Mouse (Mus musculus) limb, embryonic 14.5 days (tissue): ENCODE data around the gene Rbms1. TPM values are rescaled to one million over a fixed set of nuclear protein-coding genes. Genes with fewer than 3 reads are reported as not detected.

Experiments
- ATAC-seq: fragments of 200-750 bp; cut with Nextera tagmentation; 2 replicates; pipeline ENCODE4 v1.8.0; 2017; ENCODE audit warnings: low read depth, moderate number of reproducible peaks, moderate TSS enrichment; ENCODE audit not compliant: low FRiP score
- DNase-seq: peaks from one replicate; pipeline ENCODE4 v3.0.0-alpha.2; 2015; ENCODE audit warnings: low spot score
- H3K27ac ChIP-seq: fragments of 300-500 bp; sonication (generic); replicated peaks from 2 replicates; pipeline ENCODE4 v1.5.1; 2014; ENCODE audit warnings: low read depth, mild to moderate bottlenecking, low read length, moderate library complexity, mixed read lengths
- H3K27me3 ChIP-seq: fragments of 300-500 bp; sonication (generic); 2 replicates; pipeline ENCODE4 v1.6.1; 2014; ENCODE audit warnings: low read length, mixed read lengths; ENCODE audit not compliant: control insufficient read depth, insufficient read depth
- H3K36me3 ChIP-seq: fragments of 300-500 bp; sonication (generic); 2 replicates; pipeline ENCODE4 v1.6.1; 2014; ENCODE audit warnings: mild to moderate bottlenecking, low read length, moderate library complexity, mixed read lengths; ENCODE audit not compliant: control insufficient read depth, insufficient read depth
- H3K4me1 ChIP-seq: fragments of 300-500 bp; sonication (generic); 2 replicates; pipeline ENCODE4 v1.6.1; 2014; ENCODE audit warnings: antibody characterized with exemption, low read length, mixed read lengths; ENCODE audit not compliant: control insufficient read depth, insufficient read depth
- H3K4me2 ChIP-seq: fragments of 300-500 bp; sonication (generic); replicated peaks from 2 replicates; pipeline ENCODE4 v1.6.1; 2014; ENCODE audit warnings: low read depth, mild to moderate bottlenecking, low read length, moderate library complexity; ENCODE audit not compliant: severe bottlenecking
- H3K4me3 ChIP-seq: fragments of 300-500 bp; sonication (generic); replicated peaks from 2 replicates; pipeline ENCODE4 v1.5.1; 2014; ENCODE audit warnings: low read length
- H3K9ac ChIP-seq: fragments of 300-500 bp; sonication (generic); 2 replicates; pipeline ENCODE4 v1.6.1; 2014; ENCODE audit warnings: mild to moderate bottlenecking, low read depth, low read length, moderate library complexity; ENCODE audit not compliant: severe bottlenecking
- H3K9me3 ChIP-seq: fragments of 300-500 bp; sonication (generic); 2 replicates; pipeline ENCODE4 v1.6.1; 2016; ENCODE audit warnings: low read length; ENCODE audit not compliant: control insufficient read depth
- POLR2A ChIP-seq: fragments of 200-500 bp; IDR thresholded peaks from 2 replicates; pipeline ENCODE4 v1.8.0; 2012; ENCODE audit warnings: inconsistent platforms, mild to moderate bottlenecking, moderate library complexity, borderline replicate concordance; ENCODE audit not compliant: insufficient read depth, insufficient read length; ENCODE audit errors: extremely low read depth
- WGBS: fragments of 180-500 bp; shearing (Covaris S2); extraction: QIAGEN DNeasy Blood & Tissue Kit; methylation state at CpG from one replicate; pipeline ENCODE4 v1.1.7; 2014; 5-methylcytosine and 5-hydroxymethylcytosine counted together
- polyA plus RNA-seq, 2 experiments: library from polyadenylated mRNA; depleted of rRNA in 1 of 2; stranded (reverse) in 1 of 2; unstranded in 1 of 2; fragments of >200 nt; fragmentation: Nextera tagmentation in 1 of 2; extraction: Ambion mirVana in 1 of 2; gene quantifications; 2 replicates each; pipeline versions ENCODE4 v1.2.1 to v1.2.3; 2012 to 2014

The Rbms1 gene
- polyA plus RNA-seq, 2 experiments: 84.9 to 118 TPM

DNA sequence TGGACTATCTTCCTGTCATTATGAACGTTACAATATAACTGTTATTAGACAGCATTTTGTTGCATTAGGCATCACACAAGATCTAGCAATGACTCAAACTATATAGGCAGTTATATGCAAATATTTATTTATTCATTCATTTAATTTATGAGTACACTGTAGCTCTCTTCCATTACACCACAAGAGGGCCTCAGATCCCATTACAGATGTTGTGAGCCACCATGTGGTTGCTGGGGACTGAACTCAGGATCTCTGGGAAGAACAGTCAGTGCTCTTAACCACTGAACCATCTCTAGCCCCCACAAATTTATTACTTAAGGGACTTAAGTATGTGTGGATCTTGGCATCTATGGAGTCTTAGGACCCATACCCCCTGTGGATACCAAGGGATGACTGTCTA lies 214.4 kb downstream of the Rbms1 start:
- DNase-seq: no peak

DNA sequence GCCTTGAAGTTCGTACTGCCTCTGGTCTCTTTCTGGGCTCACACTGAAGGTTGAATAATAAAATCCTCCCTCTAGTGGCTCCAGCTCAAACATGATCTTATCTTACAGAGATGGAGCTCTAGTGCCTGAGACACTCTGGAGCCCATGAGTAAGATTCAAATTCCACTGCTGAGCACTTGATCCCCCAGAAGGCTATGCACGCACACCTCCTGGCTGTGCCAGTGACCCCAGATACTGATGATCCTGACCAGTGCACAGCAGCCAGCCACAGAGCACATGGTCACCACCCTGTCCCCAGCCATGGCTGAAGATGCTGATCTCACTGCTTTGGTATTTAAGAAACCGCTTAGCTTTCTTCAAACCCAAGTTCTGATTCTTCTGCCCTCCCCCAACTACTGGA lies 215.4 kb downstream of the Rbms1 start:
- WGBS: 69% methylated on average over 3 of the region's 3 CpGs
- Histone ChIP-seq H3K4me2 (no peak overlapping the region), H3K27me3 (no peaks in the 10 kb centered on the region), H3K36me3 (peaks cover 15% of the 10 kb centered on the region), H3K27ac (no peak overlapping the region), H3K4me1 (peaks cover 7% of the 10 kb centered on the region; the same call in 1 of the 2 replicates), H3K4me3 (no peak overlapping the region), H3K9me3 (no peaks in the 10 kb centered on the region), H3K9ac (no peak overlapping the region)
- TF ChIP-seq POLR2A: no peak
- no peak for DNase-seq
- ATAC-seq: peak; percentile 71; the same call in 1 of the 2 replicates

More for the DNA sequence above, 214.4 kb downstream of the Rbms1 start:
- Histone ChIP-seq H3K4me1 (peaks cover 7% of the 10 kb centered on the region; the same call in 1 of the 2 replicates), H3K27ac (no peak overlapping the region), H3K4me2 (no peak overlapping the region), H3K27me3 (no peaks in the 10 kb centered on the region), H3K4me3 (no peak overlapping the region), H3K9me3 (no peaks in the 10 kb centered on the region), H3K9ac (no peak overlapping the region), H3K36me3 (peaks cover 17% of the 10 kb centered on the region)
- no peak for TF ChIP-seq POLR2A
- WGBS: 92% methylated on average over 1 of the region's 1 CpGs
- no peak for ATAC-seq

DNA sequence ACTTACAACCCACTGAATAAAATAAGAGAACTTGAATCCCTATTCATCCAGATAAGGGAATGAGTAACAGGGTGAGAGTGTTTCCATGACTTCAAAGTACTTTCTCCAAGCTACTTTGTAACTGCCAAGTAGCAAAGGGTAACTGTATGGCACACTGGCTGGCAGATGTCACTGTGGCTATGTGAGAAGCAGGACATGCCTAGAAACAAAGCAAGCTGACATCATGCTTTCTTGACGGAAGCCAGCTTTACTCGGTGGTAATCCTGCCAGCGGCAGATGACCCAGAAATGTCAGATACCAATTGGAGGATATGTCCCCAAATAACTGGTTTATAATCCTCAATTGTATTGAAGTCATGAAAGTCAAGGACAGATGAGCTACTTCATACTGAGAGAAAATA lies 218.3 kb downstream of the Rbms1 start:
- ATAC-seq (no peak), DNase-seq (no peak)
- H3K4me2 ChIP-seq: no peak overlapping the region
- H3K27ac ChIP-seq: no peak overlapping the region
- TF ChIP-seq POLR2A: no peak
- no peak overlapping the region for H3K9ac ChIP-seq
- WGBS: 88% methylated on average over 3 of the region's 3 CpGs
- no peaks in the 10 kb centered on the region for H3K27me3 ChIP-seq
- H3K4me1 ChIP-seq: peaks cover 7% of the 10 kb centered on the region; the same call in 1 of the 2 replicates
- no peak overlapping the region for H3K4me3 ChIP-seq
- peaks cover 10% of the 10 kb centered on the region for H3K36me3 ChIP-seq
- no peaks in the 10 kb centered on the region for H3K9me3 ChIP-seq

DNA sequence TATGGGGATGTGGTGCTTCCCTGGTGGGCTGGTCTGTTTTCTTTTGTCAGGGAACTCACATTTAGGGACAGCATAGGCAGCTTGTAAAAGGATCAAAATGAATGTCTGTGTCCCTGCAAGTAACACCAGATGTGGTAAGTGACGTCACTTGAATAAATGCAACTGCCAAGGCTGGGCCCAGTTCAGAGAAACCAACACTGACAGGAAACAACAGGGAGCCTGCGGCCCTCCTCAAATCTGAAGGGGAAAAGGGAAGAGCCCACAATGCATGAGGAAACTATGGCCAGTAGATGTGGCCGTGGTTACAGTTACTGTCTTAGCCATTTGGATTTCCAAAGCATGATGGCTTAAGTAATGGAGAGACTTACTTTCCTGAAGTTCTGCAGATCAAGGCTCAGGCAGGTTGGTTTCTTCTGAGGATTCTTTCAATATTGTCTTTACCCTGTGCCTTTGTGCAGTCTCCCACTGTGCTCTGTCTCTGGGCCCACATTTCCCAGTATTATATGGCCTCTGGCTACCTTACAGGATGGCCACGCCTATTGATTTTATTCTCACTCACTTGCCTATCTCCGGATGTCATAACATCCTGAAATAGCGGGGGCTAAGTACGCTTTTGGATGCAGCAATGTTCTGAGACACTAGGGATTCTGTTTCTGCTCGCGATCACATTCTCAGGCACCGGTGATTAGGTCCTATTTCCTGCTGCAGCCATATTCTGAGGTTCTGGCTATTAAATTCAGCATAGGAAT lies 223.4 kb downstream of the Rbms1 start:
- Histone ChIP-seq H3K27ac (no peak overlapping the region), H3K4me2 (no peak overlapping the region), H3K9ac (no peak overlapping the region), H3K4me3 (no peak overlapping the region), H3K9me3 (no peaks in the 10 kb centered on the region), H3K4me1 (peaks cover 6% of the 10 kb centered on the region; the same call in 1 of the 2 replicates), H3K27me3 (no peaks in the 10 kb centered on the region), H3K36me3 (no peaks in the 10 kb centered on the region)
- 70% methylated on average over 10 of the region's 10 CpGs for WGBS
- DNase-seq (no peak), ATAC-seq (peak; percentile 62)
- TF ChIP-seq POLR2A: no peak

DNA sequence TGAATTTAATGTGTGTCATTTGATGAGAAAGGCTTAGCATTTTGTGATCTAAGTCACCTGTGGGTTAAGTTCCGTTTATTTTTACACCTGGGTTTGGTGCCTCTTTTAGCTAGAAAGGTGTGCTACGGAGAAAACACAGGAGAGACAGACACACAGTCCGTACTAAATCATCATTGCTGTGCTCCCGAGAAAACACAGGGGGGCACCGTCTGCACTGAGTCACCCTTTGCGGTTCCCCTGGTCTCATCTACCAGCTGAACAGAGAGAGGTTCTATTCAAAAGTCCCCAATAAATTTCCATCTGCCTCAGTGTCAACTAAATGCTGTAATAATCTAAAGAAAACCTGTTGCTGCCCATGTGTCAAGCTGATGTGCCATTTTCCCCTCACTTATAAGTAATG lies 232.1 kb downstream of the Rbms1 start:
- no peak overlapping the region for H3K9ac ChIP-seq
- H3K4me2 ChIP-seq: no peak overlapping the region
- peaks cover 13% of the 10 kb centered on the region for H3K4me1 ChIP-seq
- H3K9me3 ChIP-seq: no peaks in the 10 kb centered on the region
- WGBS: 52% methylated on average over 6 of the region's 6 CpGs
- H3K4me3 ChIP-seq: no peak overlapping the region
- no peak for TF ChIP-seq POLR2A
- H3K27ac ChIP-seq: no peak overlapping the region
- H3K27me3 ChIP-seq: no peaks in the 10 kb centered on the region
- ATAC-seq: no peak
- DNase-seq: no peak
- no peaks in the 10 kb centered on the region for H3K36me3 ChIP-seq
